Mouse (Mus musculus) neural tube, embryonic 10.5 days (tissue): ENCODE data around the gene Tmem18.
A peak's percentile ranks its signal among the peaks of the same experiment; 100 is the strongest.

Source experiments
- DNase-seq: peaks from one replicate; pipeline ENCODE4 v3.0.0-alpha.2; 2017; ENCODE audit warnings: low spot score; ENCODE audit errors: extremely low spot score

Gene Tmem18

DNA sequence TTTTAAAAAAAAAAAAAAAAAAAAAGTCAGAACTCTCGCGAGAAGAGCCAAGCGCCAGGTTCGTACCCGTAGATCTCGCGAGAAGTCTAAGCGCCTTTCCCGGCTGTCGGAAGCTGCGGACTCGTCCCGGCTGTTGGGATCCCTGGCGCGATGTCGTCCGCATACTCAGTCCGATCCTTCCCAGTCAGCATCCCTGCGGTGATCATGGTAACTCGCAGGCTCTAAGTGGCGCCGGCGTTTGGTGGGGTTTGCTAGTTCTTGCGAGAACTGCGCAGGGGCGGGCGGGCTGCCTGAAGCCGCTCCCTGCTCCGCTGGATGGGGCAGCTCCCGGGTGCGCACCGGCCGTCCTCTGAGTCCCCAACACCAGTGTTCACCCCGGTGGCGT lies at the start of gene Tmem18:
Gene Tmem18, plus strand, starts transcription at position 71 of the 385 bp plus-strand sequence.
- DNase-seq, result peak; percentile 86

DNA sequence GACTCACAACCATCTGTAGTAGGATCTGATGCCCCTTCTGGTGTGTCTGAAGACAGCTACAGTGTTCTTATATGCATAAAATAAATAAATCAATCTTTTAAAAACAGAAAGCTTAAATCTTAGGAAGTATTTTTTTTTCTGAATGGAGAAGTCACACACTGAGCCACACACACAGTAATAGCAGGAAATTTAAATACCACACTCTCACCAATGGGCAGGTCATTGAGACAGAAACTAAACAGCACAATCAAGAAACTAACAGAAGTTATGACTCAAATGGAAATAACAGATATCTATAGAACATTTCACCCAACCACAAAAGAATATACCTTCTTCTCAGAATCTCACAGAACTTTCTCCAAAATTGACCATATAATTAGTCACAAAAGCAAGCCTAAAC lies 26.9 kb upstream of the Tmem18 start:
- DNase-seq, result no peak

GRCm38 (mm10) chr12:30561411-30561810 lies 22.8 kb upstream of the Tmem18 start:
- DNase-seq, result no peak

DNA sequence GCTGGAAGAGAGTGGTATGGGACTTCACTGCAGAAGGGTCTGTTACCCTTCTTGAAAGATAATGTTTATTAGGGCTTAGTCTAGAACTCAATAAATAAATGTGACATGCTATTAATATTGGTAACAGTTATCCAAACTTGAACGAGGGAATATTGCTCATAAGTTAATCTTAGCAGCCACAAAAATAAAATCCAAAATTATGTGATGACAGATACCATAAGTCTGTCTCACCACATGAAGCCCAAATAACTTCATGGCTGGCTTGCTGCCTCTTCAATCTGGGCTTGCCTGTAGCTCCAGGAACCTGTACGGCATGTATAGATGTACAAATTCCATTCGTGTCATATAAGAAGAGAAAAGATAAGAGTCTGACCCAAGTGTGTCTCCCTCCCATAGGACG lies 12.2 kb upstream of the Tmem18 start:
- no peak for DNase-seq

GRCm38 (mm10) chr12:30575952-30576351 lies 8.3 kb upstream of the Tmem18 start:
- DNase-seq, result no peak

GRCm38 (mm10) chr12:30578019-30578418 lies 6.2 kb upstream of the Tmem18 start:
- DNase-seq, result no peak

DNA sequence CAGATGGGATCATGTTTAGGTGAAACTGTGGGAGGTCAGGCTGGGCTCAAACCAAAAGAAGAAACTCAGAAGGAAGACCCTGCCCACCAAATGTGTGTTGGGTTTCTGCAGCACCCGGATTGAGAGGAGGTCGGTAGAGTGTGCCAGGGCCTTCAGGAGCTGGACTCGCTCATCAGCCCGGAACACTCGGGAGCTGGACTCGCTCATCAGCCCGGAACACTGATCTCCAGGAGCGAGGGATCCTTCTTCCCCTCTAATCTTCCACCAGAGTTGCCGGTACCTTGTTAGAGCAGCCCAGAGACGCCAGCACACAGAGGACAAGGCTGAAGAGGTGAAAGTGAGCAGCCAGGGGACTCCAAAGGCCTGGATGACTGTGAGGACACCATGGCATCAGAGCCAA lies 2.9 kb upstream of the Tmem18 start:
- DNase-seq, result no peak

- DNase-seq, result peak; percentile 75
Measured at GRCm38 (mm10) chr12:30583586-30584355, 455 bp upstream of the Tmem18 start.

- no peak for DNase-seq
Measured at GRCm38 (mm10) chr12:30584863-30585262, 637 bp downstream of the Tmem18 start.

- DNase-seq, result no peak
Measured at GRCm38 (mm10) chr12:30591832-30592231, 7.6 kb downstream of the Tmem18 start.

DNA sequence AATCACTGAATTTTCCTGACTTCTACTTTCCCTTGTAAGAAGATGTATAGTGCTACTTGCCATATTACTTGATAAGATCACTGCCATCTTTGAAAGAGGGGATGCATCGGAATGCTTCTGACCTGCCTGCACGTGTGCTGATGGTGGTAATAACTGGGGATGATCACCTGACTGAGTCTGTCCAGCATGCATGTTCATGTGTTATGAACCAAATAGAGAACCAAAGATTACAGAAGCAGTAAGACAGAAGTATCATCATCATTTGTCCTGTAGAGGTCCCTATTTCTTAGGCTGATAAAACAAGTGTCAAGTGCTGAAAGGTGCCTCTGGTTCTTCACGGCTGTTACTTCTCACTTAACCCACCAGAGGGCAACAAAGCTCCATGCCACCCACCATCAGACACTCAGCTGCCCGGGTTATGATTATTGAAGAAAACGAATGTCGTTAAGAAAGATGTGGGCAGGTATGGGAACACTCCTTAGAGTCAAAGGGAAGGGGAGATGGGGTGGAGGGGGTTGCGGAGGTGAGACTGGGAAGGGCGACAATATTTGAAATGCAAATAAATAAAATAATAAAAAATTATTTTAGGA lies 12.7 kb downstream of the Tmem18 start:
- peak; percentile 47 for DNase-seq

DNA sequence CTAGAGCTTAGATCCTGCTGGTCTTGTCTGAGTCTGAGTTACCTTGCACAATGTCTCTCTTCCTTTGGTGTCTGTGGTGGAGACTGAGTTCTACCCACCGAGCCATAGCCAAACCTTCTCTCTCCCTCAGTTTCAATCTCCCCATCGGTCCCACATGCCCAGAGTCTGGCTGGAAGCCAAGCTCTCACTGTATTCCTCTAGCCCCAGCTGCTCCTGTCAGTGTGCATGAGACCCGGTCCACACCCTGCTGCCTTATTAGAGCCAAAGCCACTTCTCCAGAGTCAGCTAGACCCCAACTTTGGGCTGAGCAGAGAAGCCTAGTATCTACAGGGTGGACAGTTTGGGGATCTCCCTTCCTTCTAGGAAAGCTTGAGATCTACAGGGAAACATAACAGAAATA lies 14.7 kb downstream of the Tmem18 start:
- no peak for DNase-seq

DNA sequence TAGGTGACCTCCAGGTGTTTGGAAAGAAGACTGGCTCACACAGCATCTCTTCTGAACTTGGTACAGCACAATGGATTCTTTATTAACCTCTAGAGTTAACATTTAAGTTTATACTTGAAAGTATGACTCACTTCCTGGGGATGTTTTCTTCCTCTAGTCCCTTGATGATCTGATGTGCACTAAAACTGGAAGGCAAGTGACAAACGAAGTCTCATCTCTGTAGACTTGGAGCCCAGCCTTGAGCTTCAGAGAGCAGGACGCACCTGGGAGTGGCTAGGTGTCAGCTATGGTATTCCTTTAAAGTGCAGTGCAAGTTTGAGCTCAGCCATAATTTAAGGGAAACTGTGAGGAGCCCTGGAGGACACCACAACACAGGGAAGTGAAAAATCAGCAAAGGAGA lies 15.2 kb downstream of the Tmem18 start:
- no peak for DNase-seq

GRCm38 (mm10) chr12:30599997-30600396 lies 15.8 kb downstream of the Tmem18 start:
- no peak for DNase-seq

GRCm38 (mm10) chr12:30604012-30604411 lies 19.8 kb downstream of the Tmem18 start:
- DNase-seq, result no peak

DNA sequence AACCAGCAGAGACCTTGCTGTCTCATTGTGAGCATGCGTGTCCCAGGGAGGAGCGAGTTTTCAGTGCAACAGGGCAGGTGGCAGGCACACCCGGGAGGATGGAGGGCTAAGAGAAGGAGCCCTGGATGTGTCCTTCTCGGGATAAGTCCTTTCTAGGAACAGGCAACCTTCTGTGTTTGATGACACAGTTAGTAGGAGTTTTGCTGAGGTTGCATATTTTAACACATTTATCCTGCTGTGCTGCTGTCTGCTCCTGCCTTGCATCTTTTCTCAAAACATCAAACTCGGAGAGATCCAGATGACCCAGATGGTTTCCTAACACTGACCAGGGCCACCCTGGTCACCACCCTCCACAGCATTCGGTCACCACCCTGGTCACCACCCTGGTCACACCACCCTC lies 20.6 kb downstream of the Tmem18 start:
- no peak for DNase-seq

GRCm38 (mm10) chr12:30605941-30606340 lies 21.7 kb downstream of the Tmem18 start:
- DNase-seq, result no peak

- DNase-seq, result no peak
Measured at GRCm38 (mm10) chr12:30606743-30607142, 22.5 kb downstream of the Tmem18 start.

DNA sequence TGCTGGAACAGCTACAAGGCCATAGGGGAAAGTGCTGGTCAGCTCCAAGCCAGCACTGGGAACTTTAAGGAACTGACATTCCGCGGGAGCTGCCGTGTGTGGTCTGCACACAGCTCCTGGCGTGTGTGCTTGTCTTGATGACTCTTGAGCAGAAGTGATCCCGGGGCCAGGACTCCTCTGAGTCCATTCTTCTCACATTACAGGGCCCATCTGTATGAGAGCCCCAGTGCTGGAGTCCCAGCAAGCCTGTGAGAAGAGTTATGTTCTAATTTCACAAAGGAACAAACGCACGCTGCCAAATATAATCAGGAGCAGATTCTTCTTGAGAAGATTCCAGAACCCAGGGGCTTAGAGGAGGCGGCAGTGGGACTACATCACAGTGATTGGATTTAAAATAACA lies 34.2 kb downstream of the Tmem18 start:
- peak; percentile 31 for DNase-seq

GRCm38 (mm10) chr12:30628466-30628865 lies 44.2 kb downstream of the Tmem18 start:
- DNase-seq, result no peak

DNA sequence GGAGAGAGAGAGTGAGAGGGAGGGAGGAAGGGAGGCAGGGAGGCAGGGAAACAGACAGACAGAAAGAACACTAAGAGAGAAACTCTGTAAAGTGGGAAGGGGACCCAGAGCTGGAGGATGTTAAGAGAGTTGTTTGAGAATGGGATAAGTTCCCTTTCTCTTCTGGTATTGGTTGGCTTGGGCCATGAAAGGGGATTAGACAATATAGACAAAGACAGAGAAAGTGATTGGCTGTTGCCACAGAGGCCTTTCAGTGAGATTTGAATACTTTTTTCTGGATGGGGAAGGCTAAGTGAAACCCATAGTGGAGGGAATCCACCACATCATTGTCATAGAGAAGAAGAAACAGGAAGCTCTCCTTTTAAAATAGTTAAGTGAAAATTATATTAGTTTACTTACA lies 50.3 kb downstream of the Tmem18 start:
- DNase-seq, result no peak
